Mouse (Mus musculus) bone marrow, adult 2 months (tissue): ENCODE measurements around the gene Myoz1.
A peak's percentile ranks its signal among the peaks of the same experiment; 100 is the strongest.

ENCODE experiments used
- CTCF ChIP-seq: fragments of 200-500 bp; IDR thresholded peaks from 2 replicates; pipeline ENCODE4 v1.5.1; 2011; ENCODE audit warnings: low read length, control low read depth; ENCODE audit not compliant: control insufficient read depth, insufficient read depth
- POLR2A ChIP-seq: fragments of 200-500 bp; IDR thresholded peaks from 2 replicates; pipeline ENCODE4 v1.6.1; 2011; ENCODE audit warnings: low read depth, mild to moderate bottlenecking, control low read depth, low read length, borderline replicate concordance; ENCODE audit not compliant: control insufficient read depth

GRCm38 (mm10) chr14:20702741-20703381, 46.5 kb upstream of the Myoz1 start, which contains the start of gene Chchd1:
- TF ChIP-seq CTCF (no peak), POLR2A (peak; percentile 79; the same call in 1 of the 2 replicates)
